Comparison of ENCODE assay signal across 9 mouse cellular contexts in the genomic region with DNA sequence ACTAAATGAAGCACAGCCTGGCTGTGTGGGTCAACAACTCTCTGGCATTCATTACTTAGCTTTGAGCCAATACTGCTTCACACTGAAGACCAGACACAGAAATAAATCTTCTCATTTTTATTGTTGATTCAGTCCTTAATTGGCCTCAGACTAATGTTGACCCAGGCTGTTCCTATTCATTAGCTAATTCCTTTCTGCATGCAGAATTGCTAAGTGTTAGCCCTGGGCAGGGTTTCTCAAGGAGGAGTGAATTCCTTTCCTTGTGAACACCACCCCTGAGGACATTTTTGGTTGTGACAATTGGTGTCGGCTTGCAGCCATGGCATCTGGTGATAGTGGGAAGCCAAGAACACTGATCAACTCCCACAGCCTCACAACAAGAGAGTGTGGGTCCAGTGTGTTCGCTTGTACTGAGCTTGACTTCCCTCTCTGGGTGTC.
A peak's percentile ranks its signal among the peaks of the same experiment; 100 is the strongest.
DNase-seq lines count a peak whose midpoint lies in the region; ATAC-seq and TF ChIP-seq lines count a peak whose summit lies in the region.
"Had no signal": no experiment of that assay in that cellular context is flagged by ENCODE, and none has a peak within 500 bp of the region (broad histone marks: within the 10 kb centered on the region; RNA-seq: fewer than 3 reads in every experiment).

No protein-coding gene starts in this region.

- no peak overlapping the region for H3K9ac ChIP-seq in lung, postnatal 0 days (replicated peaks; ENCODE audit: low read depth)
- no peak overlapping the region for H3K9ac ChIP-seq in heart, postnatal 0 days (replicated peaks; ENCODE audit: low read depth, low read length)

- DNase-seq in lung, postnatal 10 days: peak; percentile 4
- DNase-seq in lung, postnatal 0 days (ENCODE audit: low spot score): no peak
- DNase-seq in fat pad, adult 2 months (ENCODE audit: extremely low read depth, low read depth, low spot score): peak; percentile 8
- no peak for DNase-seq in heart, postnatal 0 days (ENCODE audit: low spot score)
- DNase-seq in mesoderm, embryonic 11.5 days (ENCODE audit: low read depth, low spot score): peak; percentile 22
- no peak for DNase-seq in urinary bladder, postnatal 25 days (ENCODE audit: low spot score)

- H3K4me2 ChIP-seq in lung, postnatal 0 days (replicated peaks; ENCODE audit: low read depth, low read length): no peak overlapping the region
- no peak overlapping the region for H3K4me2 ChIP-seq in heart, postnatal 0 days (ENCODE audit: low read depth, low read length)

- no peaks in the 10 kb centered on the region for H3K27me3 ChIP-seq in lung, postnatal 0 days (replicated peaks; ENCODE audit: insufficient read depth, low read length)
- H3K27me3 ChIP-seq in heart, postnatal 0 days (ENCODE audit: control insufficient read depth, insufficient read depth, low read length): no peaks in the 10 kb centered on the region

- H3K4me1 ChIP-seq in lung, postnatal 0 days (ENCODE audit: insufficient read depth, low read depth, low read length): no peaks in the 10 kb centered on the region
- H3K4me1 ChIP-seq in heart, postnatal 0 days (ENCODE audit: control insufficient read depth, insufficient read depth): peaks cover 14% of the 10 kb centered on the region; the same call in 1 of the 2 replicates

- TF ChIP-seq CTCF in lung, postnatal 0 days (IDR thresholded peaks at IDR 0.05): no peak
- no peak for TF ChIP-seq CTCF in heart, postnatal 0 days (IDR thresholded peaks at IDR 0.05; ENCODE audit: low read depth)

- WGBS in lung, postnatal 0 days: 53% methylated on average over 2 of the region's 2 CpGs
- WGBS in heart, postnatal 0 days: 30% methylated on average over 2 of the region's 2 CpGs

- no peaks in the 10 kb centered on the region for H3K36me3 ChIP-seq in lung, postnatal 0 days (ENCODE audit: insufficient read depth, low read length)
- H3K36me3 ChIP-seq in heart, postnatal 0 days (replicated peaks; ENCODE audit: control insufficient read depth, insufficient read depth, low read length): no peaks in the 10 kb centered on the region

- H3K4me3 ChIP-seq in lung, postnatal 0 days (ENCODE audit: low read depth, low read length): no peak overlapping the region
- no peak overlapping the region for H3K4me3 ChIP-seq in heart, postnatal 0 days (ENCODE audit: low read depth, low read length)
- H3K4me3 ChIP-seq: erythroblast, embryonic 14.5 days had no signal

- H3K27ac ChIP-seq in lung, postnatal 0 days (ENCODE audit: low read length): no peak overlapping the region
- 0 out of 2 replicates have a peak overlapping the region, but pooled peaks have one; percentile 7 for H3K27ac ChIP-seq in heart, postnatal 0 days (ENCODE audit: low read depth)

- no peak for TF ChIP-seq EP300 in lung, postnatal 0 days (IDR thresholded peaks at IDR 0.05)
- no peak for TF ChIP-seq EP300 in heart, postnatal 0 days (IDR thresholded peaks at IDR 0.05; ENCODE audit: low read depth)

- no peaks in the 10 kb centered on the region for H3K9me3 ChIP-seq in lung, postnatal 0 days (ENCODE audit: low read length)
- no peaks in the 10 kb centered on the region for H3K9me3 ChIP-seq in heart, postnatal 0 days (replicated peaks; ENCODE audit: control insufficient read depth, low read length)

- ATAC-seq in lung, postnatal 0 days: no peak
- no peak for ATAC-seq in heart, postnatal 0 days (ENCODE audit: insufficient read depth, low read depth)
- no peak for ATAC-seq in megakaryocyte-erythroid progenitor cell, adult 5-6 weeks (replicated peaks; ENCODE audit: low FRiP score, low TSS enrichment, poor library complexity, severe bottlenecking)
- no peak for ATAC-seq in activated CD4-positive, CD25-positive, alpha-beta regulatory T cell, adult 4 months

Comparison
In these comparisons a context has a peak if more than half of its experiments do, and no peak if none do; other contexts are left out.
1. DNase-seq: peak in lung, postnatal 10 days (single experiment), fat pad, adult 2 months (single experiment) and mesoderm, embryonic 11.5 days (single experiment); none in lung, postnatal 0 days (single experiment), heart, postnatal 0 days (single experiment) and urinary bladder, postnatal 25 days (single experiment).